Mouse (Mus musculus): ENCODE measurements at regions not wholly inside any gene's neighbourhood (a gene's known extent, or its start where the extent isn't known, plus 50 kb on each side); places are given as distances from the start of the nearest gene placed in this dataset.

- DNase-seq (ENCODE audit: extremely low read depth, insufficient read length, low spot score): no peak
Measured at GRCm38 (mm10) chr12:106128944-106129724, 119.1 kb downstream of the Vrk1 start.

DNA sequence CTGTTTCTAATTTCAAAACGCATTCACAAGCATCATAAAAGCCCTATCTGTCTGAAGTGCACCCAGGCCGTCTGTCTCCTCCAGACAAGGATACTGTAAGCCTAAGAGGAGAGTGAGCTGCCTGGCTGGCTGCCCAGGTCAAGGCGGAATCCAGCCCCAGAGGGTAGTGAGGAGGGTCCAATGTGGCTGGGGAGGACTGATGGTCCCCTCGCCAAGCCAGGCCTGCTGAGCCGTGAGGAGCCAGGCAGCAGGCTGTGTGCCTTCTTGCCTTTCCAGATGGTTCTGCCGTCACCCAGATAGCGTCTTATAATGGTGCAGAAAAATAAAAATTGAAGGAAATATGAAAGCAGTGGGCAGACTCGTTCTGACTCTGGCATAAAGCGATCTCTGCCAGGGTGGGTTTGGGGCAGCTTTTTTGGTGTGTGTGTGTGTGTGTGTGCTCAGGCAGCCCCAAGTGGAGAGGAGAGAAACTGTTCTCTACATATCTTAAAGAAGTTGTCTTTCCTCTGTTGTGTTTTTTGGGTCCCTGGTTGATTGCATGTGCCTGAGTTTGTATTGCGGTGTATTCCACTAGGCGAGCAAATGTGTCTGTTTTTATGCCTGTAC lies 120.1 kb downstream of the Vrk1 start:
- DNase-seq (ENCODE audit: extremely low read depth, insufficient read length, low spot score): no peak

DNA sequence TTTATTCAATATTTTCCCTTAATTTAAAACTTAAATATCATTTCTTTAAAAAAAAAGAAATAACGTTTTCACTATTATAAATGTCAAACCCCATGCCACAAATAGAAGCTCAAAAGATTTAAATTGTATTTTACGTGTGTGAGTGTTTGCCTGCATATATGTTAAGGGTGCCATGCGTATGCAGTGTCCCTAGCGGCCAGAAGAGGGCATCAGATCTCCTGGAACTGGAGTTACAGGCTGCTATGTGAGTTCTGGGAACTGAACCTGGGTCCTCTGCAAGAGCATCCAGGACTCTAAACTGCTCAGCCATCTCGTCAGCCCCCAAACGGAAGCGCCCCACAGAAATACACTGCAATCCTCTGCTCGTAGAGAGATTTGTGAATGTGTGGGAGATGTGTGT lies 122.7 kb downstream of the Vrk1 start:
- DNase-seq (ENCODE audit: extremely low read depth, insufficient read length, low spot score): no peak

DNA sequence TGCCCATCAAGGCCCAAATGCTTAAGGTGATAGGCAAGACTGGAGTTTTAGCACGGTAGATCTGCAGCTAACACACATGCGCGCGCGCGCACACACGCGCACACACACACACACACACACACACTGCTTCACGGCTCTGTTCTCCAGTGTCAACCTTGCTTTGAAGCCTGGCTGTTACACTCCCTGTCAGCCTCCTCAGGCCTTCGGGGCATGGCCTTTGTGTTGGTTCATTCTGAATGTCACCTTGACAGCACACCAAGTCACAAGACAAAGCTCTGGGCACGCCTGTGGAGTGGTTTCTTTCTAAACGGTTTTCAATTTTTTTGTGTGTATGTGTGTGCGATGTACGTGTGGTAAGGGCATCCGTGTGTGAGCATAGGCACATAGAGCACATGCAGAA lies 128.4 kb downstream of the Vrk1 start:
- no peak for DNase-seq (ENCODE audit: extremely low read depth, insufficient read length, low spot score)

DNA sequence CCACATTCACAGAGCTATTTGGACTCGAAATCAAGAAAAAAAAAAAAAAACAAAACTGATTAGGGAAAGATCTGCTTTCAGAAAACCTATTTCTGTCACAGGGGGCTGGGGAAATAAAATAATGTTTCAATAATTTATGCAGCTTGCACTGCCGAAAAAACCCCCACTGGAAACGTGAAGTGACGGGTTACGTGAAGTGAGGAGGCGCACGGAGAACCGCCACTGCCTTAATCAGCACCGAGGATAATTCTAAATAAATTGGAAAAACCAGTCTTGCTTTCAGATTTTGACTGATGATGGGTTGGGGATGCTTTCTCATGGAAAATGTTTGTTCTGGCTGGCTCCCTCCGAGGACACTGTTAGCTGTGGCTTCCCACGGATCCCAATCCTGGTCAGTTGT lies 129.5 kb downstream of the Vrk1 start:
- DNase-seq (ENCODE audit: extremely low read depth, insufficient read length, low spot score): no peak

DNA sequence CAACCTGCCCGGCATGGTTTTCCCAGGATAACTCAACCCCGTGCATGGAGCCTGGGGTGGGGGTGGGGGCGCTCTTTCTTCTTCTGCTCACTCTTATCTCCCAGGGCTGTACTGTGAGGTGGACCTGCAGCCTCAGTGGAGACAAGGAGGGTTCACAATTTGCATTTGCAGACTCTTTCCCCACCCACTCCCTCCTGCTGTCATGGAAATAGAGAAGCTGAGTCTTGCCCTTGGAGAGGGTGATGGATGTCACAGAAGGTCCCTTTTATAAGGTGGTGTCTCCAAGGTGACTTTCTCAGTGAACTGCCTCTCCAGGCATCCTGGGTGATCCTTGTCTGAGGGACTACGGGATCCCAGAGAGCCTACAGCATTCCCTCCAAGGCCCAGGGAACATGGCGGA lies 129.9 kb downstream of the Vrk1 start:
- DNase-seq (ENCODE audit: extremely low read depth, insufficient read length, low spot score): no peak

- no peak for DNase-seq (ENCODE audit: extremely low read depth, insufficient read length, low spot score)
Measured at GRCm38 (mm10) chr12:106140671-106141070, 130.6 kb downstream of the Vrk1 start.

- DNase-seq (ENCODE audit: extremely low read depth, insufficient read length, low spot score): no peak
Measured at GRCm38 (mm10) chr12:106143548-106143947, 133.5 kb downstream of the Vrk1 start.

DNA sequence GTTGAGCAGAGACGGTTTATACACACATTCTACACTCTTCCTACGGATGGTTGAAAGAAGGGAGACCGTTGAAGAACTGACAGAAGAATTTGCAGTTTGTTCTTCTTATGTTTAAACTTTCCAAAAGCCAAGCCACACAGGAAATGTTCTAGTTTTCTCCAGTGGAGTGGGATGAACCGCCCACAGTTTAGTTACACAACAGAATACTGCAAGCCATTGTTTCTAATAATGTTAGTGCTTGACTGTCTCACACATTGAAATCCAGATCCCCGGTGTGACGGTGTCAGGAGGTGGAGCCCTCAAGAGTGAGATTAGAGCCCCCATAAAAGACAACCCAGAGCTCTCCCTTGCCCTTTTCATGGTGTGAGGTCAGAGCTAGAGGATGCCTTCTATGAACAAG lies 146.8 kb downstream of the Vrk1 start:
- DNase-seq (ENCODE audit: extremely low read depth, insufficient read length, low spot score): no peak

DNA sequence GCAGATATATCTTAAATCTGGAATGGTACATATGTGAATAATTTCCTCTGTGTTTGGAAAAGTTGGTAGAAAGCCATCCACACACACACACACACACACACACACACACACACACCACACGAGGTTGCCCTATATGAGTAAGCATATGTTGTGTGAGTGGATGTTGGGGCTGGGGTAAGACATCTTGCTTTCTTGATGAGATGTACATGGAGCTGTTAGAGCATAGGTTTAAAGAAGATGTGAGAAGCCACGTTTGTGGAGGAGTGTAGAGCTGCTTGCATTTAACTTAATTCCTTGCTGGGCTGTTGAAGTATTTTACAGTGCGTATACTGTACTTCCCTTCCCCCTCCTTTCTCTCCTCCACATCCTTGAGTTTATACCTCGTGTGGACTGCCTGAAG lies 147.8 kb downstream of the Vrk1 start:
- no peak for DNase-seq (ENCODE audit: extremely low read depth, insufficient read length, low spot score)

GRCm38 (mm10) chr12:106158620-106159019 lies 148.6 kb downstream of the Vrk1 start:
- DNase-seq (ENCODE audit: extremely low read depth, insufficient read length, low spot score): no peak

- DNase-seq (ENCODE audit: extremely low read depth, insufficient read length, low spot score): no peak
Measured at GRCm38 (mm10) chr12:106171301-106171700, 161.3 kb downstream of the Vrk1 start.

- DNase-seq (ENCODE audit: extremely low read depth, insufficient read length, low spot score): no peak
Measured at GRCm38 (mm10) chr12:106173211-106173610, 163.2 kb downstream of the Vrk1 start.

GRCm38 (mm10) chr12:106174070-106174980 lies 164.3 kb downstream of the Vrk1 start:
- no peak for DNase-seq (ENCODE audit: extremely low read depth, insufficient read length, low spot score)

DNA sequence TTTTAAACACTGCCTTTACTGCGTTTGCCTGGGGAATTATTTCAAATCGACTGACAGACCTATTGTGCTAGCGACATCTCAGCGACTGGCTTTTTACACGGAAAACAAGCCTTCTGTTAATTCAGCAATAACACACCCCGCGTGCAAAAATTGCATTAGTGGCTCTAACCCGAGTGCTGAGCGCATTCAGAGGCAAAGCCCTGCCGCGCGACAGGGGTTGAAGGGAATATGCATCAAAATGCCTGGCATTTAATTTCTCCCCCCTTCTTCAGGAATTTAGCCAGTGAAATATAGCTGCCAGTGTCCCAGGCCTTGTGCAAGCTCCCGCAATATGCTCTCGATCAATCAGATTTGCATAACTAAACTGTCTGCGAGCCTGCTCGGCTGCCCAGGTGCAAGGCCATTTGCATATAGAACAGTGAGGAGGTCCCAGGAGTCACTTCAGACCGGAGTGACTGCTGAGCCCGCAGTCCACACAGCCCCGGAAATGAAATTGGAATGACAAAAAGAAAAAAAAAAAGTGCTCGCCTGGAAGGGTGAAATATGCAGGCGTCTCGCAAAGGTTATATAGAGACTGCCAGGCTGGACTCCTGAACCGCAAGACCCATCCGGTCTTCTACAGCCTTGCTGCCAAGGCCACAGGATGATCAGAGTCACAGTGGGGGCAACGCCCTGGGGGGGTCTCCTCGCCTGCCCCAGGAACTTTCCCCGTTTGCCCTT lies 165.1 kb downstream of the Vrk1 start:
- no peak for DNase-seq (ENCODE audit: extremely low read depth, insufficient read length, low spot score)

DNA sequence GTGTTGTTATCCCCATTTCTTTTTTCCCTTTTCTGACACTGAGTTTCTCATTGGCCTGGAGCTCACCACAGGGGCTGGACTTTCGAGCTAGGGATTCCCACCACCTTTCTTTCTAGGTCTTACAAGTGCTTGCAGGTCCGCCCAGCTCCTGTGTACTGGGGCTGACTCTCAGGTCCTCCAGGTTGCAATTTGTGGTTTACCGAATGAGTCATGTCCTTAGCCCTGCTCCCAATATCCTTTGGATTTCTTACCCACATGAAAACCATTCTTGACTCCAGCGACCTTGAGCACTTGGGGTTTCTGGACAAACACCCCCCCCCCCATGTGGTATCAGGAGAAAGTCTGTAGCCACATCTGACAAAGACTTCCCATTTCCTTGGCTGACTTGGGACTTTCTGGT lies 167.3 kb downstream of the Vrk1 start:
- no peak for DNase-seq (ENCODE audit: extremely low read depth, insufficient read length, low spot score)

DNA sequence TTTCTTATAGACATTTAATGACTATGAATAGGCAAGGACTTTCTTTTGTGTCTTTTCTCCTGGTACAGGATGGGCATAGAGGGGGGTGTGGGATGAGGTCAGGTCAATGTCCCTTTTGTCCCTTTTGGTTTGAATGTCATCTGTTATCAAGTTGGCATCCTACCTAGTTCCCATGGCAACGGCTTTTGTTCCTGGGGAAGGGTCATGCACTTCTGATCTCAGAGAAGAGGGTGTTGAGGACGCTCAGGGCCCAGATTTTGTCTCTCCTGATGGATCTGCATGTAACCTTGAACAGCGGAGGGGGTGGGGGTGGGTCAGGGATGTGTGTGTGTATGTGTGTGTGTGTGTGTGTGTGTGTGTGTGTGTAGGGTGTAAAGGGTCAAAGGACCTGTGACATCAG lies 167.8 kb downstream of the Vrk1 start:
- no peak for DNase-seq (ENCODE audit: extremely low read depth, insufficient read length, low spot score)

DNA sequence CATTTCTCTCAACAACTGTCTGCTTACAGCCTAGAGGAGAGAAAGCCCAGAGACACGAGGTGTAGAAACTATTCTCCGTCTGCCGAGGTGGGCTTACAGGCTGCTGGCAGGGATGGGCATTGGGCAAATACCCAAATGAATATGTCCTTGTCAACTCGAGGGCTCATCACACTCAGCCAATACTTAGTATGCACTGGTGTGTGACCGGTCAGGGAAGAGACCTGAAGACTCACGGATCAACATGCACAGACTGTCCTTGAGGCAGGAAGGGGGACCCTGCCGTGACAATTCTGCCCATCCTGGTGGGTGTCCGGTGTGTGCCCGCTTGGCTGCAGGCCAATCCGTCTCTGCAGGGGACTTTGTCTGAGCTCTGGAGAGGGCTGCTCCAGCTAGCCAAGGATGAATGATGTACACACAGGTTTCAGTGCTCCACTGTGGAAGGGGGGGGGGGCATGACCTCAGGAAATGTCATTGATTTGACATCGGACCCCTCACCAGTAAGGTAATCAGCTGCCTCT lies 168.7 kb downstream of the Vrk1 start:
- DNase-seq (ENCODE audit: extremely low read depth, insufficient read length, low spot score): no peak

GRCm38 (mm10) chr12:106182923-106183322 lies 172.9 kb downstream of the Vrk1 start:
- DNase-seq (ENCODE audit: extremely low read depth, insufficient read length, low spot score): no peak

DNA sequence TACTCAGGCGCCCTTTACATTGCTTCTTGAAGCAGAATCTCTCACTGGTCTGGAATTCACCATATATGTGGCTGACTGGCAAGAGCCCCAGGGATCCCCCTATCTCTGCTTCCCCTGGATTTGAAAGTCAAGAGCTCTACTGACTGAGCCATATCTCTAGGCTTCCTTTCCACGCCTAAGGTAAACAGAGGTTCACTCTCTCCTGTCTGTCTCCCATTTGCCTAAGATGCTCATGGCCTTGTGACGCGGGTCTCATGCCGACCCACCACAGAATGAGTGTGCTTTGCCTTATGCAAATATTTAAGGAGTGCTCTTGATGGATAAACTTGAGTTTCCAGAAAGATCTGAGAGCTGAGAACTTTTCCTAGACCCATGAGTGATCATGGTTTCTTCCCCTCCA lies 173.9 kb downstream of the Vrk1 start:
- no peak for DNase-seq (ENCODE audit: extremely low read depth, insufficient read length, low spot score)

Measured in 3134 (cell line).